Mouse (Mus musculus) adrenal gland, postnatal 0 days (tissue): ENCODE data around the gene Trpm1. TPM values are rescaled to one million over a fixed set of nuclear protein-coding genes. Genes with fewer than 3 reads are reported as not detected.

Experiments used
- microRNA-seq: library from miRNA; unstranded; fragments of <30 nt; microRNA quantifications from one replicate; pipeline ENCODE4, GENCODE M21; 2016; ENCODE audit warnings: borderline replicate concordance; ENCODE audit not compliant: insufficient number of aligned reads
- polyA plus RNA-seq: library from polyadenylated mRNA; unstranded; fragments of >200 nt; fragmentation: Nextera tagmentation; extraction: Ambion mirVana; gene quantifications from 2 replicates; pipeline ENCODE4 v1.2.1, GENCODE M21; 2015

Trpm1 gene
- 0.23 TPM in 1 of 2 replicates, not detected in the other for polyA plus RNA-seq

GRCm38 (mm10) chr7:64153535-64153934 is at the start of gene Trpm1:
Trpm1 (plus strand) TSS chr7:64153835.

GRCm38 (mm10) chr7:64287414-64288091 is 133.9 kb downstream of the Trpm1 start, which contains the start of gene Mtmr10:
Mtmr10 (plus strand) TSS chr7:64287653.

Small RNAs within 50 kb of the gene (microRNA-seq; reads per million reads assigned to microRNA genes)
- gene Mir211, result 1.8 reads per million
- gene Mir6416, result not detected

Other genes starting within 250 kb of the Trpm1 start
- not detected in 2 replicates for gene E030018B13Rik, start 237.0 kb upstream of the Trpm1 start, polyA plus RNA-seq
- 35.4 and 38.3 TPM in 2 replicates for gene Klf13, start 214.9 kb upstream of the Trpm1 start, polyA plus RNA-seq
- gene Mtmr10, start 133.8 kb downstream of the Trpm1 start, polyA plus RNA-seq, result 5.1 and 6.7 TPM in 2 replicates
- 3.7 and 6.6 TPM in 2 replicates for gene Fan1, start 220.3 kb downstream of the Trpm1 start, polyA plus RNA-seq
- 30.9 and 34.7 TPM in 2 replicates for gene Mphosph10, start 238.4 kb downstream of the Trpm1 start, polyA plus RNA-seq
- gene Mcee, start 238.8 kb downstream of the Trpm1 start, polyA plus RNA-seq, result 146 and 167 TPM in 2 replicates